Mouse (Mus musculus) kidney, embryonic 14.5 days (tissue): ENCODE results near the gene Cd36. TPM values are rescaled to one million over a fixed set of nuclear protein-coding genes. Genes with fewer than 3 reads are reported as not detected.

Source experiments
- polyA plus RNA-seq: library from polyadenylated mRNA; unstranded; fragments of >200 nt; fragmentation: Nextera tagmentation; extraction: Ambion mirVana; gene quantifications from 2 replicates; pipeline ENCODE4 v1.2.1, GENCODE M21; 2014

Cd36 gene
- polyA plus RNA-seq, 1 experiment from 2014 or later = 6.8 TPM

Other genes starting within 250 kb of the Cd36 start
- gene Gnat3, start 73.7 kb upstream of the Cd36 start, polyA plus RNA-seq = not detected in 2 replicates